In genomic region chr2:45588248-45588647, GRCm38 (mm10) we compare ENCODE assay signal across 28 mouse cellular contexts.
"Had no signal": no experiment of that assay in that cellular context is flagged by ENCODE, and none has a peak within 500 bp of the region (broad histone marks: within the 10 kb centered on the region; RNA-seq: fewer than 3 reads in every experiment).

No protein-coding gene starts in this region.

- H3K27me3 ChIP-seq: embryonic facial prominence, embryonic 12.5 days; embryonic facial prominence, embryonic 13.5 days; embryonic facial prominence, embryonic 15.5 days; forebrain, embryonic 12.5 days; forebrain, embryonic 13.5 days; forebrain, embryonic 15.5 days had no signal

- H3K9ac ChIP-seq: embryonic facial prominence, embryonic 12.5 days; embryonic facial prominence, embryonic 13.5 days; embryonic facial prominence, embryonic 15.5 days; forebrain, embryonic 12.5 days; forebrain, embryonic 13.5 days; forebrain, embryonic 15.5 days; forebrain, postnatal 0 days had no signal

- H3K36me3 ChIP-seq: embryonic facial prominence, embryonic 10.5 days; embryonic facial prominence, embryonic 12.5 days; embryonic facial prominence, embryonic 13.5 days; embryonic facial prominence, embryonic 15.5 days; forebrain, embryonic 10.5 days; forebrain, embryonic 12.5 days; forebrain, embryonic 15.5 days had no signal

- H3K4me1 ChIP-seq: forebrain, embryonic 10.5 days; forebrain, embryonic 12.5 days; forebrain, embryonic 13.5 days had no signal

- H3K4me3 ChIP-seq: embryonic facial prominence, embryonic 10.5 days; embryonic facial prominence, embryonic 12.5 days; embryonic facial prominence, embryonic 13.5 days; embryonic facial prominence, embryonic 15.5 days; erythroblast, embryonic 14.5 days; forebrain, embryonic 10.5 days; forebrain, embryonic 12.5 days; forebrain, embryonic 13.5 days; forebrain, embryonic 15.5 days; gastrocnemius, adult 2 months had no signal

- H3K4me2 ChIP-seq: embryonic facial prominence, embryonic 12.5 days; embryonic facial prominence, embryonic 13.5 days; embryonic facial prominence, embryonic 15.5 days; forebrain, embryonic 12.5 days; forebrain, embryonic 13.5 days; forebrain, embryonic 15.5 days had no signal

- H3K27ac ChIP-seq: embryonic facial prominence, embryonic 10.5 days; embryonic facial prominence, embryonic 12.5 days; embryonic facial prominence, embryonic 13.5 days; embryonic facial prominence, embryonic 15.5 days; forebrain, embryonic 10.5 days; forebrain, embryonic 12.5 days; forebrain, embryonic 13.5 days; forebrain, embryonic 15.5 days; gastrocnemius, adult 2 months had no signal

- ATAC-seq: forebrain, embryonic 13.5 days; forebrain, embryonic 14.5 days; forebrain, embryonic 15.5 days; forebrain, embryonic 16.5 days; forebrain, postnatal 0 days had no signal

- DNase-seq: cerebellum, adult 2 months; cerebellum, adult 8-10 months; cerebellum, adult 9-10 months; cerebellum, adult 9-11 months; cerebellum, postnatal 10 days; cerebellum, postnatal 14 days; cerebellum, postnatal 25 days; cerebellum, postnatal 36 days; embryo, embryonic 11 days; forebrain, postnatal 0 days; gastrocnemius, adult 2 months; gastrocnemius, postnatal 10 days; gastrocnemius, postnatal 14 days; gastrocnemius, postnatal 25 days; gastrocnemius, postnatal 36 days; heart, adult 11 months; heart, adult 18-20 months had no signal

- H3K9me3 ChIP-seq: embryonic facial prominence, embryonic 10.5 days; embryonic facial prominence, embryonic 12.5 days; embryonic facial prominence, embryonic 13.5 days; embryonic facial prominence, embryonic 15.5 days; forebrain, embryonic 10.5 days; forebrain, embryonic 12.5 days; forebrain, embryonic 13.5 days; forebrain, embryonic 15.5 days had no signal
